Mouse (Mus musculus) heart, embryonic 16.5 days (tissue): ENCODE measurements around the gene 6430550D23Rik. TPM values are rescaled to one million over a fixed set of nuclear protein-coding genes. Genes with fewer than 3 reads are reported as not detected.
A peak's percentile ranks its signal among the peaks of the same experiment; 100 is the strongest.

Source experiments
- ATAC-seq: fragments of 200-750 bp; cut with Nextera tagmentation; replicated peaks from 2 replicates; pipeline ENCODE4 v1.8.0; 2017; ENCODE audit warnings: moderate number of reproducible peaks; ENCODE audit not compliant: insufficient read depth, low FRiP score; ENCODE audit errors: extremely low read depth
- H3K27ac ChIP-seq: fragments of 300-500 bp; sonication (generic); 2 replicates; pipeline ENCODE4 v1.5.1; 2014; ENCODE audit warnings: mild to moderate bottlenecking, low read length, control low read depth, moderate library complexity
- H3K27me3 ChIP-seq: fragments of 300-500 bp; sonication (generic); 2 replicates; pipeline ENCODE4 v1.6.1; 2014; ENCODE audit warnings: low read length, mixed read lengths; ENCODE audit not compliant: control insufficient read depth, insufficient read depth
- H3K36me3 ChIP-seq: fragments of 300-500 bp; sonication (generic); 2 replicates; pipeline ENCODE4 v1.6.1; 2014; ENCODE audit not compliant: control insufficient read depth, insufficient read depth
- H3K4me1 ChIP-seq: fragments of 300-500 bp; sonication (generic); 2 replicates; pipeline ENCODE4 v1.6.1; 2014; ENCODE audit warnings: low read length, mixed read lengths; ENCODE audit not compliant: control insufficient read depth, insufficient read depth
- H3K4me2 ChIP-seq: fragments of 300-500 bp; sonication (generic); 2 replicates; pipeline ENCODE4 v1.6.1; 2014; ENCODE audit warnings: low read depth, mild to moderate bottlenecking, control low read depth, low read length
- H3K4me3 ChIP-seq: fragments of 300-500 bp; sonication (generic); 2 replicates; pipeline ENCODE4 v1.5.1; 2014; ENCODE audit warnings: mild to moderate bottlenecking, control low read depth, low read length
- H3K9ac ChIP-seq: fragments of 300-500 bp; sonication (generic); 2 replicates; pipeline ENCODE4 v1.6.1; 2014; ENCODE audit warnings: low read length, control low read depth
- H3K9me3 ChIP-seq: fragments of 300-500 bp; sonication (generic); replicated peaks from 2 replicates; pipeline ENCODE4 v1.6.1; 2016; ENCODE audit warnings: low read length; ENCODE audit not compliant: control insufficient read depth
- WGBS: fragments of 180-500 bp; shearing (Covaris S2); extraction: QIAGEN DNeasy Blood & Tissue Kit; methylation state at CpG from one replicate; pipeline ENCODE4 v1.1.7; 2014; 5-methylcytosine and 5-hydroxymethylcytosine counted together
- polyA plus RNA-seq: library from polyadenylated mRNA; unstranded; fragments of >200 nt; fragmentation: Nextera tagmentation; extraction: Ambion mirVana; gene quantifications from 2 replicates; pipeline ENCODE4 v1.2.1, GENCODE M21; 2015

6430550D23Rik gene
- polyA plus RNA-seq, 1 experiment from 2014 or later: 0.96 TPM

- H3K9me3 ChIP-seq: no peaks in the 10 kb centered on the region
- no peak overlapping the region for H3K27ac ChIP-seq
- H3K27me3 ChIP-seq: no peaks in the 10 kb centered on the region
- no peak for ATAC-seq
- WGBS: 41% methylated on average over 1 of the region's 1 CpGs
- no peak overlapping the region for H3K9ac ChIP-seq
- peaks cover 24% of the 10 kb centered on the region for H3K36me3 ChIP-seq
- H3K4me3 ChIP-seq: no peak overlapping the region
- no peaks in the 10 kb centered on the region; the same call in 1 of the 2 replicates for H3K4me1 ChIP-seq
- H3K4me2 ChIP-seq: no peak overlapping the region
Measured at GRCm38 (mm10) chr2:155962991-155963390, 44.8 kb downstream of the 6430550D23Rik start.

GRCm38 (mm10) chr2:155961862-155962261, 45.9 kb downstream of the 6430550D23Rik start:
- no peak for ATAC-seq
- peaks cover 20% of the 10 kb centered on the region for H3K36me3 ChIP-seq
- 84% methylated on average over 10 of the region's 10 CpGs for WGBS
- H3K4me3 ChIP-seq: no peak overlapping the region
- H3K9me3 ChIP-seq: no peaks in the 10 kb centered on the region
- peaks cover 5% of the 10 kb centered on the region for H3K4me1 ChIP-seq
- no peak overlapping the region for H3K4me2 ChIP-seq
- no peaks in the 10 kb centered on the region for H3K27me3 ChIP-seq
- H3K27ac ChIP-seq: no peak overlapping the region
- no peak overlapping the region for H3K9ac ChIP-seq

- H3K9ac ChIP-seq: no peak overlapping the region
- no peak for ATAC-seq
- peaks cover 13% of the 10 kb centered on the region for H3K36me3 ChIP-seq
- H3K27me3 ChIP-seq: no peaks in the 10 kb centered on the region
- peaks cover 5% of the 10 kb centered on the region for H3K4me1 ChIP-seq
- no peak overlapping the region for H3K4me2 ChIP-seq
- H3K9me3 ChIP-seq: no peaks in the 10 kb centered on the region
- H3K4me3 ChIP-seq: no peak overlapping the region
- WGBS: 69% methylated on average over 5 of the region's 5 CpGs
- H3K27ac ChIP-seq: no peak overlapping the region
Measured at GRCm38 (mm10) chr2:155959981-155960380, 47.8 kb downstream of the 6430550D23Rik start.

DNA sequence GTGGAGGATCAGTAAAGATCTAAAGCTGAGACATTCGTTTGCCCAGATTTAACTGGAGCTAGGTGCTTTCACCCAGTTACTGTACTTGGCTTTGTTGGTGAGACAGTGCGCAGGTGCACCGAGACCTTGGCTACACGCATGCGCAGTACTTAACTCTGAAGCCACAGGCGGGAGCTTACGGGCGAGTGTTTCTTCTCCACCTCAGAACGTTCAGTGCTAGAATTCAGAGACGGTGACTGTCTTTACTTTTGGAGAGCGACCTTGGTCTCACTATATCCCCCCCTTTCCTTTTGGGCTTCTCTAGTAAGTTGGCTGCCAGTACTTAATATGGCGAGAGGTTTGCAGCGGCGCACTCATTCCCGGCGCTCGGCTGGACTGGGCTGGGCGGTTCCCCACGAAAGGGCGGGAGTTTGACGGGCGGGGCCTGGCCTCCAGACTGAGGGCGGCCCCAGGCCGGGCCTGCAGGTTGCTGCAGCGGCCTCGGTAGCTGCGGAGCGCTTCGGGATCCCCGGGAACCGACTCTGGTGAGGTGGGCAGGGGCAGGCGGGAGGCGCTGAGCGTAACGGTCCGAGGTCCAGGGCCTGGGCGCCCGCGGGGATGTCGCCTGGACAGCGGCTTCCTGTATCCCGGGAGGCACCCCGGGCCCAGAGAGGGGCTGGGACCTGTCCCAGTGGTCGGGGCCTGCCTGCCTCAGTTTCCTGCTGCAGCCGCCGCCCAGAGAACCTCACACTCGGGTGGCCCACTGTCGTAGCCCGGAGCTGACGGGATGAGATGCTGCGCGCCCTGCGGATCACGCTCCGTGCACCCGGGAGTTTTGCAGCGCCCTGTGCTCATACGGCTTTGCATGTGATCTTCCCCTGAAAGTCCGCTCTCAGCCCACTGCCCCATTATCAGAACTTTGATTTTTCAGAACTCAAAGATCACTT, 51.4 kb downstream of the 6430550D23Rik start, which contains the start of gene Cep250:
Gene Cep250, plus strand, starts transcription at position 325 of the 926 bp plus-strand sequence.
- ATAC-seq: peak; percentile 97
- Histone ChIP-seq H3K9ac (peak within 1 kb of the TSS; percentile 99), H3K4me3 (peak within 1 kb of the TSS; percentile 97), H3K9me3 (no peaks in the 10 kb centered on the region), H3K27ac (peak within 1 kb of the TSS; percentile 88), H3K36me3 (no peaks in the 10 kb centered on the region), H3K27me3 (0 out of 2 replicates have a peak, but pooled peaks cover 3% of the 10 kb centered on the region), H3K4me1 (peaks cover 5% of the 10 kb centered on the region), H3K4me2 (peak within 1 kb of the TSS; percentile 61)
- under 1% methylated on average over 59 of the region's 59 CpGs for WGBS

DNA sequence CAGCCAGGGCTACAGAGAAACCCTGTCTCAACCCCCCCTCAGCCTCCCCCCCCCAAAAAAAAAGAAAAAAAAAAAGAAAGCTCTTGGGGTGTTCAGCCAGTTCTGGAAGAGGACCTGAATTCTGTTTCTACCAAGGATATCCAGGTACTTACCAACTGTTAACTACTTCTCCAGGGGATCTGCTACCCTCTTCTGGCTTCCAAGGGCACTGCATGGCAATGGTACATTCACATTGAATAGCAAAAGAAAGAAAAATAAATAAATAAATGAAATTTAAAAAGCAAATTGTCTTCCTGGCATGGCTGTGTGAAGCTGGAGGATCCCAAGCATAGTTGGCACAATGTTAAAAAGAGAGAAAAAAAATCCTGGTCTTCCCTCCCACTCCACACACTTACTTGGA, 55.8 kb downstream of the 6430550D23Rik start:
- H3K9ac ChIP-seq: no peak overlapping the region
- no peak overlapping the region for H3K27ac ChIP-seq
- no peak overlapping the region for H3K4me3 ChIP-seq
- no peak overlapping the region for H3K4me2 ChIP-seq
- no peaks in the 10 kb centered on the region for H3K4me1 ChIP-seq
- H3K27me3 ChIP-seq: peaks cover 5% of the 10 kb centered on the region; the same call in 1 of the 2 replicates
- no peaks in the 10 kb centered on the region for H3K36me3 ChIP-seq
- no peak for ATAC-seq
- H3K9me3 ChIP-seq: no peaks in the 10 kb centered on the region

DNA sequence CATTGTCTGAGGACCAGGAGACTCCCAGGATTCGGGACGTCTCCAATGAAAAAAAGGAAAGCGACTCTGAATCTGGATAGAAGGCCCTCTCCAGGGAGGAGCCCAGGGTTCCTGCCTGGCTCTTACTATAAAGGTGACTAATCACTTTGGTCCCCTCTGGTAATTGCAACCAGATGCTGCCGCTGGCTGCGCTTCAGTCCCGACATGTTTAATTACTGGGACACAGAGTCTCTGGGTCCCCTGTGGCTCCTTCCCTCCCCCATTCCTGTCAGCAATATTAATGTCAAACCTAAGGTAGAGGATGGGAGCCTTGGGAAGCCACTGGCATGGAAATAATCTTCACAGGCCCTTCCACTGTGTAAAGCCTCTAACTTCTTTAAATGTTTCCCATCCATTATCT, 58.4 kb downstream of the 6430550D23Rik start:
- H3K27ac ChIP-seq: no peak overlapping the region
- ATAC-seq: no peak
- H3K9ac ChIP-seq: no peak overlapping the region
- peaks cover 4% of the 10 kb centered on the region; the same call in 1 of the 2 replicates for H3K27me3 ChIP-seq
- no peaks in the 10 kb centered on the region for H3K36me3 ChIP-seq
- 38% methylated on average over 6 of the region's 6 CpGs for WGBS
- H3K4me3 ChIP-seq: no peak overlapping the region
- H3K9me3 ChIP-seq: no peaks in the 10 kb centered on the region
- no peak overlapping the region for H3K4me2 ChIP-seq
- peaks cover 3% of the 10 kb centered on the region; the same call in 1 of the 2 replicates for H3K4me1 ChIP-seq

GRCm38 (mm10) chr2:155947390-155948002, 60.3 kb downstream of the 6430550D23Rik start:
- no peak overlapping the region for H3K4me3 ChIP-seq
- no peak overlapping the region for H3K4me2 ChIP-seq
- H3K9ac ChIP-seq: no peak overlapping the region
- ATAC-seq: no peak
- 38% methylated on average over 5 of the region's 5 CpGs for WGBS
- peaks cover 4% of the 10 kb centered on the region; the same call in 1 of the 2 replicates for H3K27me3 ChIP-seq
- no peaks in the 10 kb centered on the region for H3K36me3 ChIP-seq
- H3K4me1 ChIP-seq: peaks cover 3% of the 10 kb centered on the region; the same call in 1 of the 2 replicates
- no peaks in the 10 kb centered on the region for H3K9me3 ChIP-seq
- no peak overlapping the region for H3K27ac ChIP-seq

GRCm38 (mm10) chr2:155946499-155946898, 61.3 kb downstream of the 6430550D23Rik start:
- ATAC-seq: no peak
- WGBS: 33% methylated on average over 4 of the region's 4 CpGs

DNA sequence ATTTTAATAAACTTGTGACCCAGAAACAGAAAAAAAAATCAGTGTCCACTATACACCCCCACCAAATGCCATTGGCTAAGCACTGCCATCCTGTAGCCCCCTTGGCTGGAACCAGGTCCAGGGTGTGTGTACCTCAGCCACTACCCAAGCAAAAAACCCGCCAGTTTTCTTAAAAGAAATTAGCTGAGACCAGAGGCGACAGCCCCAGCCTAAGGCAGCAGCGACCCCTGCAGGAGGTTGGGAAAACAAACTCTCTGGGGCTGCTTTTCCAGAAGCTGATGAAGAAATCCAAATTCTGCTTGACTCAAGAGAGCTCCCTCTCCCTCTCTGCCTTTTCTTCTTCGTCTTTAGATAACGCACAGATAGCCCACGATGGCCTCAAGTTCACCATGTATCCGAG, 61.7 kb downstream of the 6430550D23Rik start:
- WGBS: 4% methylated on average over 7 of the region's 7 CpGs
- peaks cover 4% of the 10 kb centered on the region; the same call in 1 of the 2 replicates for H3K27me3 ChIP-seq
- H3K9me3 ChIP-seq: no peaks in the 10 kb centered on the region
- H3K4me3 ChIP-seq: no peak overlapping the region
- no peak overlapping the region for H3K4me2 ChIP-seq
- ATAC-seq: no peak
- H3K36me3 ChIP-seq: no peaks in the 10 kb centered on the region
- no peak overlapping the region for H3K27ac ChIP-seq
- no peak overlapping the region for H3K9ac ChIP-seq
- H3K4me1 ChIP-seq: peaks cover 3% of the 10 kb centered on the region; the same call in 1 of the 2 replicates

More at GRCm38 (mm10) chr2:155946499-155946898, 61.3 kb downstream of the 6430550D23Rik start:
- Histone ChIP-seq H3K4me1 (peaks cover 3% of the 10 kb centered on the region; the same call in 1 of the 2 replicates), H3K36me3 (no peaks in the 10 kb centered on the region), H3K27me3 (peaks cover 4% of the 10 kb centered on the region; the same call in 1 of the 2 replicates), H3K9ac (no peak overlapping the region), H3K27ac (no peak overlapping the region), H3K4me2 (no peak overlapping the region), H3K4me3 (no peak overlapping the region), H3K9me3 (no peaks in the 10 kb centered on the region)
